Mouse (Mus musculus): ENCODE results near the gene Ankrd9.

The Ankrd9 gene

DNA sequence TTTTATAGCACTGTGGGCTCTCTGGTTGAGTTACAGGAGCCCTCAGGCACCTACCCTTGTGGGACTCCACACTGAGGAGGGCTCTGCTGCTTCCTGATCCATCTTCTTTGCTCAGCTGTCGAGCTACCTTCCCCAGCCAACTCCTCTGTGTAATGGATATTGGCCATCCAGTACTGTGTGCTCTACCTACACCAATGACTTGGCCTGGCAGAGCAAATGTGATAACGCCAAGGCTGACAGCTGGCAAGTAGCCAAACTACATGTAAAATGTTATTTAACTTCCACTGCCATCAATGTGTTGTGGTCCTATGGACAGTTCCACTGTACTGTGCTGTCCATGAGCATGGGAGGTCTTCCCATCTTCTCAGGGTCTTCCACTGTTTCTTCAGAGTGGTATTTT, 16.9 kb downstream of the Ankrd9 start:
- in situ Hi-C loops (cut with MboI, MseI) = no loop called here

DNA sequence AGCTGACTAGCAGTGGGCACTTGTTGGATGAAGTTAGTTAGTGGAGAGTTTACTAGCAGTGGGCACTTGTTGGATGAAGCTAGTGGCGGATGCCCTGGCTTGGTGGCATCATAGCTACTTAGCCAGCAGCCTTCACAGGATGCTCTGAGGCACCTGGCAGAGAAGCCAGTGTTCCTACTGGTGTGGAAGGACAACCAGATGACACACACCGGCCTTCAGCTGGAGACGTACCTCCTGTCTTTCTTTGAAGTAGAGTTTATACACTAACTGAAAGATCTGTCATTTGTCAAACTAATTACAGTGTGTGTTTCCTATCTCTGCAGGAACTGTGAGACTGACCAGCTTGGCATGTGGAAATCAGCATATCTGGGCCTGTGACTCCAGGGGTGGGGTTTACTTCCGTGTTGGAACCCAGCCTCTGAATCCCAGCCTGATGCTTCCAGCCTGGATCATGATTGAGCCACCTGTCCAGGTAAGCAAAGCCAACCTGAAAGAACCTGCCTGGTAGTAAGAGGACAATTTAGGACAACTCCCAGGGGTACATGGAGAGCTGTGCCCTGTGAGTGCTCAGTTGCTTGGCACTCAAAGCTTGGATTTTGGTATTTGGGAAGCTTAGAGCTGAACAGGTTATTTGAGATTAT, 24.4 kb downstream of the Ankrd9 start:
- in situ Hi-C loops (cut with MboI, MseI) = no loop called here

DNA sequence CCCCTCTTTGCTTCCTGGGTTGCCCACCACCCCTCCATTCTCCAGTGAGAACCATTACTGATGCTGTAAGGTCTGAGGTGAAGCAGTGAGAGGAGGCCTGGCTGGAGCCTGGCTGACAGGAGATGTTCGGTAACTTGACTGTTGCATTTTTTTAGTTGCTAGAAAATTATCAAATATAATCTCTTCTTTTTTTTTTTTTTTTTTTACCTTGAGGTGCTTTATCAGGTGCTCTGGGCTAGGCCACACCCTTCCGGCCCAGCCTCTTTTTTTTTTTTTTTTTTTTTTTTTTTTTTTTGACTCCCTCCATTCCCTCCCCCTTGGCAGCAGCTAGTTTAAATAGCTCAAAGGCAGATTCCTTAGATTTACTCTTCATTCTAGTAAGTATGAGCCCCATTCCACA, 24.9 kb downstream of the Ankrd9 start:
- in situ Hi-C loops (cut with MboI, MseI) = no loop called here

DNA sequence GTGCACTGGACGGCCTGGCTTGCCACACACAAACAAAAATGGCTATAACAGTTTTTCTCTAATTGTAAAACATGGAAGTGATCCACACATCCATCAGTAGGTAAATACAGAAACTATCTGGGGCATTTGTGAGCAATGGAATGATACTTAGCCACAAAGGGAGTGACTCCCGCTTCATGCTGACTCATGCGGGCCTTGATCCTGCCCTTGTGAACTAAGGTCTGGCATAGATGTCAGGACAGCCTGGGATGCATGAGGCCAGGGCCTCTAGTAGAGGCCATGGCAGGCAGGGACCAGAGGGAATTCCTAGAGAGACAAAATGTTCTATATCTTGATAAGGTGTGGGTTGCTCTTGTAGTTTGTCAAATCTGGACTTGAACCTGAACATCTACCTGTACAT, 25.4 kb downstream of the Ankrd9 start:
- in situ Hi-C loops (cut with MboI, MseI) = no loop called here

DNA sequence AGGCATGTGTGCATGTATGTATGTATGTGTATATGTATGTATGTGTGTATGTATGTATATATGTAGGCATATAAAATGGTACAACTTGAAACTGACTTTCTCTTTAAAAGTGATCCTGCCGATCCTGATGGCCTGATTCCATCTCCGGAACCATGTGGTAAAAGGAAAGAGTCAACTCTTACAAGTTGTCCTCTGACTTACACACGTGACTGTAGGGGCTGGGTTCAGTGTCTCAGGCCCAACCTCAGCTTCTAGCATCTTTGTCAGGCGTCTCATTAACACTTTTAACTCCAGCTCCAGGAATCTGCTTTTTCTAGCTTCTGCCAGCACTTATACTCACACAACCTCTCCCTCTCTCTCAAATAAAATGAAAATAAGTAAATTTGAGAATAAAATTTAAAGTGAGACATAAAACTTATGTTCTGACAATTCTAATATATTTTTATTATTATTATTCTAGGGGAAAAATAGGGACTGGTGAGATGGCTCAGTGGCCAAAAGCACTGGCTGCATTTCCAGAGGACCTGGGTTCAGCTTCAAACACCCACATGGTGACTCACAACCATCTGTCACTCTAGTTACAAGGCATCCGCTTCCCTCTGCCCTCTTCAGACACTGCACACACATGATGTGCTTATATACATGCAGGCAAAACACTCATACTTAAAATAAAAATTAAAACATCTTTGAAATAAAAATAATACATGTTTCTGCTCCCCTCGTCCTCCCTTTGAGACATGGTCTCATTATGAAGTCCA, 26.0 kb downstream of the Ankrd9 start:
- in situ Hi-C loops (cut with MboI, MseI) = no loop called here

DNA sequence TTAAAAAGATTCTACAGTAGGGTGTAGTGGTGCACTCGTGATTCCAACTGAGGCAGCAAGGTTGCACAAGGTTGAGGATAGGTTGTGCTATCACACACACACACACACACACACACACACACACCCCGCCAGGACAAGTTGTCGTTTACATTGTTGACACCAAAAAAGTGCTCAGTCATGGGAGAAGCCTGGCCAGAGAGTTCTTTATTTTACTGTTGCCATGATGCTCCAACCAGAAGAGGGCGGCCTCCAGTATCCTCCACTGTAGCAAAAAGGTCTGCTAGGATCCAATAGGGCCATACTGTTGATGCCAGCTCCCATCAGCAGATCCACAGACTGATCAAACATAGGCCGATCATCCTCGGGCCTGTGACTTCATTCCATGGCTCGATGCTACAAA, 27.6 kb downstream of the Ankrd9 start:
- in situ Hi-C loops (cut with MboI, MseI) = no loop called here

DNA sequence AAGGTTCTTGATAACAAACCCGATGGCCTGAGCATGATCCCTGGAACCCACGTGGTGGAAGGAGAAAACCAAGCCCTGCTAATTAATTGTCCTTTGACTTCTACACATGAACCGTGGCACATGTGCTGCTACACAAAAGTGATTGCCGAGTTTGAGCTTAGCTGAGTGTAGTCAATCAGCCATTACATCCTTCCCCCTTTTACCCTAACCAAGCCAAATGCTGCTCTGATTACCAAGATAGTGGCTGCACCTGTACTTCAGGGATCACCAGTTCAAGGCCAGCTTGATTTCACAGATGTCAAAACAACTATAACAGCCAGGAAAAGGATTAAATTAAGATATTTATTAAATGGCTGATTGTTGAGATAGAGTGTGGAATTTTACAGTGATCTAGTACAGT, 28.7 kb downstream of the Ankrd9 start:
- in situ Hi-C loops (cut with MboI, MseI) = no loop called here

DNA sequence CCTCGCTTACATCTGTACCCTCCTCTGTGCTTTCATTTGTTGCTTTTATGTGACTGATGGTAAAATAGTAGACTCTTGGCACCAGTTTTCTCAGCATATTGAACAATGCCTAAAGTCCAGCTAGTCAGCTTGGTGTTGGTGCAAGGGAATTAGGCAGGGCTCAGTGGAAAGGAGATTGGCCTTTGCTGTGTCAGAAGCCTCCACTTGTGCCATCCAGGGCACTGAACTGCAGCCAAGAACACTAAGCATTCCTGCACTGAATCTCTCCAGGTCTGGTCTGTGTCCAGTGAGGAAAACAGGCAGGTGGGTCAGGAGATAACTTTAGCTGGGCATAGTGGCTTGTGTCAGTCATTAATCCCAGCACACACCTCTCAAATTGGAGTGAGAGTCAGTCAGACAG, 29.4 kb downstream of the Ankrd9 start:
- in situ Hi-C loops (cut with MboI, MseI) = no loop called here

DNA sequence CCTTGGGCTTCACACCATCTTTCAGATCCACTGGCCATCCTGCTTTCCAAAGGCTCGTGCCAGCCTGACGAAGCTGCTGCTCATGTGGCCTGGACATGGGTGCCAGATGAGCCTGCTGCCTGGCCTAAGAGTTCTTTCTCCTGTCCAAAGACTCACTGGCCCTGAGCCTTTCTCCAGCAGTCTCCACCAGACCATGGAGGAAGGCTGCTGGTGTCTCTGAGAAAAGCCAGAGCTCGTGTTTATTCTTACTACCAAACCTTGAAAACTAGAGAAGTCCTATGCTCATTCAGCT, 30.0 kb downstream of the Ankrd9 start:
- in situ Hi-C loops (cut with MboI, MseI) = no loop called here

DNA sequence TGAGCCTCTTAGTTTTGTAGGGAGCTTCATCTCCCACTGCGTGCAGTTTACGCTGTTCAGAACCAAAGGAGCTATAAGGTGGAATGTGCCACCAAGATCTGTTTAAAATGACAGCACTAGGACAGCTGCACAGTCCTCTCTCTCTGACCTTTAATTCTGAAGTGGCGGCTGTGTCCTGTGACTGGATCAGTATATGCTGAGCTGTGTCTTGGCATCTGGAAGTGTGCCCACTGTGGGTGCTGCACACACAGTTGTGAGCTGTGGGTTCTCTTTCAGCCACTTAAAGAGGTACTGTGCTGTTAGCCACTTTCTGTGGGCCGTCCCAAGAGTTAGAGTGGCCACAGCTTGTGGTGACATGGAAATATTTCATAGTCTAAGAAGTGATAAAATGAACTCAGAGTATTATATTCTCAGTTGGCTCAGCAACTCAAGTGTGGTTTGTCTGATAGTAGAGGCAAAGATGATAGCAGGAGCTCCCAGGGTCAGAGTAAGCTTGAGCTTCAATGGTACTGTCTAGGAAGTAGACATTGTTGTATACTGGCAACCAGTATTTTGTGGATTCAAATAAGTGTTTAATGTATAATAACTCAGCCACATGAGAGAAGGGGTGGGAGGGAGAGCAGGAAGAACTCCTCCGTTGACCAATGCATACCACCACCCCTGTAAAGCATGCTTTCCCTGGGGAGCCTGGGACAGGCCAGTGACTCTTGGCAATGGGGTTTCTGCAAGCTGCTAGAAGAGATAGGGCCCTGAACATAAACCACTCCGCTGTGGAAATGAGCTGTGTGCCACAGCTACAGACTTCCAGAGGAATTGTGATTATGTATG, 30.5 kb downstream of the Ankrd9 start:
- in situ Hi-C loops (cut with MboI, MseI) = no loop called here

DNA sequence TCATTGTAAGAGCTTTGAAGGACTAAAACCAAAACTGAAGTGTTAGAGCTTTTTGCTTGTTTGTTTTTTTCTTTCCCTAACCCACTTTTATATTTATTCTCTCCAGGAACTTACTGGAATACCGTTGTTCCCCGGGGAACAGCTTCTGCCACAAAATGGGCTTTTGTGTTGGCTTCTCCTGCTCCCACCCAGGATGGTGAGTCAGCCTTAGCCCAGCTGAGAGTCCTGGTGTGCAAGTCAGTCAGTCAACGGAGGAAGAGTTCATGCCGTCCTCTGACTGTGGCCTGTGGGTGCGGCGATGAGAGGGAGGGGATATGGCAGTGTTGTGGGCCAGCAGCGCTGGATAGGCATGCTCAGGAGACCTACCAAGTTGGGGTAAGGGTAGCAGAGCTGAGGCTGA, 32.6 kb downstream of the Ankrd9 start:
- in situ Hi-C loops (cut with MboI, MseI) = no loop called here

DNA sequence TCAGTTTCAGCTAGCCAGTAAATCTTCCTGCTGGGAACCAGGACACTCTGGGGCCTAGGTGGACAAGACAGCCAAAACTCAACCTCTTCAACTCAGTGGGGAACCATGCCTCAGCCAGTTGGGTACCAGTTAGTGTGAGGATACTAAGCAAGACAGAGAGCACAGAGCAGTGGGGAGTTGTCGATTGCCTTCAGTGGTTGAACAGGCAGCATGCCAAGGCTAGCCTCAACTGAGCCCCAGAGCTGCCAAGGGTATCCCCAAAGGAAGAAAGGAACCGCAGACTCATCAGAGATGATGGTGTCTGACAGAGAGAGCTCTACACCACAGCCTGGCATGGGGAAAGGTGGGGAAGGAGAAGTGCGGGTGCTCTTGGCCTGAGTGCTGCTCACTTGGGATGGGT, 38.0 kb downstream of the Ankrd9 start:
- in situ Hi-C loops (cut with MboI, MseI) = no loop called here

DNA sequence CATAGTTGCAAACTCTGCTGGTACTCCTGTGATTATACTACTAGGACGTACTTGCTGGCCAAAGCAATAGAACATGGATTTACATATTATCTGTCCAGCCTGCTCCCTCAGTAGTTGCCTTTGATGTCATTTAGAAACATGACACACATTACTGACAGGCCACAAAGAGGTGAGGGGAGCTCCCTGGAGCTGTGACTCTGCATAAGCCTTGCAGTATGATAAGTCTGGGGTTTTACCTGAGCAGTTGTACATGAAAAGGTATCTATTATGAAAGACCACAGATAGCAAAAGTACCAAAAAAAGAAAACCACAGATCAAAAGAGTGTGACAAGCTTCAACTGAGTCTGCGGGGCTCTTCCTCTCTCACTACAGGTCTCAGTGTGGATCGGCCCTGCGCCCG, 39.5 kb downstream of the Ankrd9 start:
- in situ Hi-C loops (cut with MboI, MseI) = no loop called here

DNA sequence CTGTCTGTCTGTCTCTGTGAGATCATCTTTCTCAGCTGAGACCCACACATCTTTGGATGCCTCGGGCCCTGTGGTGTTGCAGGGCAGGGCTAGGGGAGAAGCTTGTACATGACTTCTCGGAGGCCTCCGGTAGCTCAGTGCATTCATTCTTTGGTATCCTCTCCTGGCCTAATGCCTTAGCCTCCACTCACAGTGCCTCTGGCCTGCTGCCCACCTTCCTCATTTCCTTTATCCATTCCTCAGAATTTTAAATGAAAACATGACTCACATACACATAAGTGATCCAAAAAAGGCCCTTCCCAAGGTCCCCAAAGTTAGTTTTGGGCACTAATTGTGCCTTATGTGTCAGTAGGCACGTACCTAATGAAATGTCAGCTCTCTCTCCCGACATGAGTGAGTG, 41.3 kb downstream of the Ankrd9 start:
- in situ Hi-C loops (cut with MboI, MseI) = no loop called here

DNA sequence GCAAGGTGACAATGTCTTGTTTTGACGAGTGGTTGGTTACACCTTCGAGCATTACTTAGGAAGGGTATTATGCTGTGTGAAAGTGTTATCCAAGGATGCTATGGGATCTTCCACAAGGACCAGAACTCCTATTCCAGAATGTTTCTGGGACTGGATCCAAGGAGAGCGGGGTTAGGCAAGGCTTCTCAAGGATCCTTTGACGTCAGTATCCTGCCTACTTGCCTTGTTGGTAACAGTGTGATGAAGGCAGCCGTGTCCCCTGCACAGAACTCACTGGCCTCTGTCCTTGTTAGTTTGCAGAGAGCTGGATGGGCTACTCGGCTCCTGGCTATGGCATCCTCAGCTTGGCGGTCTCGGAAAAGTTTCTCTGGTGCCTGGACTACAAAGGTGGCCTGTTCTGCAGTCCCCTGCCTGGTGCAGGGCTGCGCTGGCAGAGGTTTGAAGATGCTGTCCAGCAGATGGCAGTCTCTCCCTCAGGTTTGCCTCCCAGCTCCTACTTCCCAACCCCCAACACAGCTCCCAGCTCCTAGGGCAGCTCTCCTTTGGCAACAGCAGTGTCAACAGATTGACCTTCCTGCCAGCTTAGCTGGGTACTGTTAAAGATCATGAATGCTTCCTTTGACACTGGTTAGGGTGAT, 42.7 kb downstream of the Ankrd9 start:
- in situ Hi-C loops (cut with MboI, MseI) = no loop called here

DNA sequence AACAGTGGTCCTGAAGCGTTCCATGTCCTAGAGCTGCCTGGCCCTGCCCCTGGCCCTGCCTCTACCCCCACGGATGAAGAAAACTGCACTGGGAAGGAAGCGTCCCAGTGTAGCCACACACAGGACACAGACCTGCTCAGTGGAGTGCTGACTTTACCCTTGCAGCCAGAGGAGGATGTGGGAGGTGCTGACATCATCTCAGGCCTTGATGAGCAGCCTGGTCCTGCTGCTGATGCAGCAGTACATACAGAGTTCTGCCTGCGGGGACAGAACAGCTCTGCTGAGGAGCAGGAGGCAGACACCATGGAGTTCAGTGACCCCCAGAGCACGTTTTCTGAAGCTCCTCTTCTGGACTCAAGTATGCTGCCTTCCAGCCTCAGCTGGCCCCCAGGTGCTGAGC, 46.0 kb downstream of the Ankrd9 start:
- in situ Hi-C loops (cut with MboI, MseI) = no loop called here

Data from T-helper 1 cell (primary cell).